Mouse (Mus musculus): ENCODE results near the gene 1700028P14Rik. TPM values are rescaled to one million over a fixed set of nuclear protein-coding genes. Genes with fewer than 3 reads are reported as not detected.

Gene 1700028P14Rik
- polyA plus RNA-seq, 1 experiment from 2014 or later, result 0.44 TPM

DNA sequence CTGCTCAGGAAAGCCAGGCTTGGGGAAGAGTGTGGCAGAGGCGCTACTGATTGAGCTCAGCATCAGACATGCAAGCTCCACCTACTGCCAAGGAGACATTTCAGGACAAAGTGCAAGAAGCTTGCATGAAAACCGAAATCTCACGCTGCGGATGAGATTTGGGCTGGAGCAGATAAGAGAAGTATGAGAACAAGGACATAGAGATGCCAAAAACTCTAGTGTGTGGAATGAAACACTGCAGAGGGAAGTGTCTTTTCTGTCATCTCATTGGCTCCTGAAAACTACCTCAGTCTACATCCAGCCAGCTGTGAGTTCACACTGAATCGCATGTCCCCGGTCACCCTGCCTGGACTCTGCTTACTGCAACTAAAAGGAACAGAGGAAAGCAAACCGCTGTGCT is 38.3 kb downstream of the 1700028P14Rik start:
- Histone ChIP-seq H3K4me3 (ENCODE audit: low read length) (no peak overlapping the region), H3K4me1 (ENCODE audit: insufficient read depth, low read length) (no peaks in the 10 kb centered on the region), H3K36me3 (ENCODE audit: insufficient read depth, low read length) (no peaks in the 10 kb centered on the region), H3K4me2 (replicated peaks; ENCODE audit: low read depth, low read length) (no peak overlapping the region), H3K9me3 (ENCODE audit: low read length) (no peaks in the 10 kb centered on the region), H3K27me3 (ENCODE audit: insufficient read depth, low read length) (no peaks in the 10 kb centered on the region), H3K27ac (ENCODE audit: low read length) (no peak overlapping the region), H3K9ac (replicated peaks; ENCODE audit: low read length) (no peak overlapping the region)
- no peak for ATAC-seq (ENCODE audit: low FRiP score, low TSS enrichment)
- WGBS, result 85% methylated on average over 7 of the region's 7 CpGs

DNA sequence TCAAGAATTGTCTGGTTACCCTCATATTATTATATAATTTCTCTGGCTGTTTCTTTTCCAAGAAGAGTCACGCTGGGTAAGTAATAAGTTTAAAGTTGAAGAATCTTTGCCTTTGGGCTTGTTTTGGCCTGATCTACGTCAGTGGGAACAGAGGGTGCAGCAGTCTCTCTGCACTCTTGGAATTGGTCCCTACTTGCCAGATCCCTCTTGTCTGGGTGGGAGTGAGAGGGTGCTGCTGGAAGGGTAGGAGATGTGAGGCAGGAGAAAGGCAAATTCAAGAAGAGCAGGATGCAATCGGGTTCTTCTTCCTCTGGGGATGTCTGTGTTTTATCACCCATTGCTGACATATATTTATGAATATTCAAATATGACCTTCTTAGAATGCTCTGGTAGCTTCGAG is 42.9 kb downstream of the 1700028P14Rik start:
- ATAC-seq (ENCODE audit: low FRiP score, low TSS enrichment), result no peak
- 81% methylated on average over 4 of the region's 4 CpGs for WGBS
- H3K4me3 ChIP-seq (ENCODE audit: low read length), result no peak overlapping the region

GRCm38 (mm10) chr19:23607951-23608350 is 44.7 kb downstream of the 1700028P14Rik start:
- H3K4me2 ChIP-seq (replicated peaks; ENCODE audit: low read depth, low read length), result no peak overlapping the region
- H3K27ac ChIP-seq (ENCODE audit: low read length), result no peak overlapping the region
- WGBS, result 82% methylated on average over 2 of the region's 2 CpGs
- no peak overlapping the region for H3K4me3 ChIP-seq (ENCODE audit: low read length)
- no peak overlapping the region for H3K9ac ChIP-seq (replicated peaks; ENCODE audit: low read length)
- no peaks in the 10 kb centered on the region for H3K4me1 ChIP-seq (ENCODE audit: insufficient read depth, low read length)
- no peaks in the 10 kb centered on the region for H3K36me3 ChIP-seq (ENCODE audit: insufficient read depth, low read length)
- no peaks in the 10 kb centered on the region for H3K9me3 ChIP-seq (ENCODE audit: low read length)
- ATAC-seq (ENCODE audit: low FRiP score, low TSS enrichment), result no peak
- no peaks in the 10 kb centered on the region for H3K27me3 ChIP-seq (ENCODE audit: insufficient read depth, low read length)

More for the DNA sequence above, 42.9 kb downstream of the 1700028P14Rik start:
- no peak overlapping the region for H3K27ac ChIP-seq (ENCODE audit: low read length)
- no peak overlapping the region for H3K4me2 ChIP-seq (replicated peaks; ENCODE audit: low read depth, low read length)
- no peaks in the 10 kb centered on the region for H3K36me3 ChIP-seq (ENCODE audit: insufficient read depth, low read length)
- no peaks in the 10 kb centered on the region for H3K27me3 ChIP-seq (ENCODE audit: insufficient read depth, low read length)
- H3K9ac ChIP-seq (replicated peaks; ENCODE audit: low read length), result no peak overlapping the region
- no peaks in the 10 kb centered on the region for H3K9me3 ChIP-seq (ENCODE audit: low read length)
- no peaks in the 10 kb centered on the region for H3K4me1 ChIP-seq (ENCODE audit: insufficient read depth, low read length)

GRCm38 (mm10) chr19:23594950-23595349 is 57.7 kb downstream of the 1700028P14Rik start:
- H3K9me3 ChIP-seq (ENCODE audit: low read length), result no peaks in the 10 kb centered on the region
- 90% methylated on average over 3 of the region's 3 CpGs for WGBS
- H3K9ac ChIP-seq (replicated peaks; ENCODE audit: low read length), result no peak overlapping the region
- H3K4me1 ChIP-seq (ENCODE audit: insufficient read depth, low read length), result no peaks in the 10 kb centered on the region
- no peak overlapping the region for H3K27ac ChIP-seq (ENCODE audit: low read length)
- H3K4me2 ChIP-seq (replicated peaks; ENCODE audit: low read depth, low read length), result no peak overlapping the region
- H3K4me3 ChIP-seq (ENCODE audit: low read length), result no peak overlapping the region
- H3K36me3 ChIP-seq (ENCODE audit: insufficient read depth, low read length), result no peaks in the 10 kb centered on the region
- no peak for ATAC-seq (ENCODE audit: low FRiP score, low TSS enrichment)
- no peaks in the 10 kb centered on the region for H3K27me3 ChIP-seq (ENCODE audit: insufficient read depth, low read length)

GRCm38 (mm10) chr19:23578606-23579355 is 73.8 kb downstream of the 1700028P14Rik start:
- Histone ChIP-seq H3K4me1 (ENCODE audit: insufficient read depth, low read length) (no peaks in the 10 kb centered on the region), H3K9me3 (ENCODE audit: low read length) (no peaks in the 10 kb centered on the region), H3K27me3 (ENCODE audit: insufficient read depth, low read length) (peaks cover 3% of the 10 kb centered on the region; the same call in 1 of the 2 replicates), H3K4me2 (replicated peaks; ENCODE audit: low read depth, low read length) (no peak overlapping the region), H3K9ac (replicated peaks; ENCODE audit: low read length) (no peak overlapping the region), H3K4me3 (ENCODE audit: low read length) (no peak overlapping the region), H3K27ac (ENCODE audit: low read length) (no peak overlapping the region), H3K36me3 (ENCODE audit: insufficient read depth, low read length) (no peaks in the 10 kb centered on the region)
- WGBS, result 57% methylated on average over 11 of the region's 11 CpGs
- no peak for ATAC-seq (ENCODE audit: low FRiP score, low TSS enrichment)

DNA sequence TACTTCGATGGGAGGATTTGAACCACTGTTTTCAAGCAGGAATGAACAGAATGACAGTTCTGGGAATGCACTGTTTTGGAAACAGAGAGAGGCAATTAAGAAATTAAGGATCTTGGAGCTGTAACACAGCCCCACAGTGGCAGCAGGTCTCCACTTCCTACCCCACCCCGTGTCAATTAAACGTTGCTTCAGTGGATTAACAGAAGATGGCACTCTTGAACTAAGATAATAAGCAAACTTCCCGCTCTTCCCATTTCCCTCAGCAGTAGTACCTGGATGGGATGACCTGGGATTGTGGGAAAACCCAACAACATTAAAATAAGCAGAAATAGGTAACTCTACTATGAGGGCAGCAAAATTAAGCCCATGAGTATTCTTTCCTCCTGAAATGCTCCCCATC is 75.9 kb downstream of the 1700028P14Rik start:
- Histone ChIP-seq H3K9me3 (ENCODE audit: low read length) (no peaks in the 10 kb centered on the region), H3K4me2 (replicated peaks; ENCODE audit: low read depth, low read length) (no peak overlapping the region), H3K4me3 (ENCODE audit: low read length) (no peak overlapping the region), H3K27me3 (ENCODE audit: insufficient read depth, low read length) (peaks cover 3% of the 10 kb centered on the region; the same call in 1 of the 2 replicates), H3K36me3 (ENCODE audit: insufficient read depth, low read length) (no peaks in the 10 kb centered on the region), H3K9ac (replicated peaks; ENCODE audit: low read length) (no peak overlapping the region), H3K27ac (ENCODE audit: low read length) (no peak overlapping the region), H3K4me1 (ENCODE audit: insufficient read depth, low read length) (no peaks in the 10 kb centered on the region)
- 45% methylated on average over 4 of the region's 4 CpGs for WGBS
- no peak for ATAC-seq (ENCODE audit: low FRiP score, low TSS enrichment)

DNA sequence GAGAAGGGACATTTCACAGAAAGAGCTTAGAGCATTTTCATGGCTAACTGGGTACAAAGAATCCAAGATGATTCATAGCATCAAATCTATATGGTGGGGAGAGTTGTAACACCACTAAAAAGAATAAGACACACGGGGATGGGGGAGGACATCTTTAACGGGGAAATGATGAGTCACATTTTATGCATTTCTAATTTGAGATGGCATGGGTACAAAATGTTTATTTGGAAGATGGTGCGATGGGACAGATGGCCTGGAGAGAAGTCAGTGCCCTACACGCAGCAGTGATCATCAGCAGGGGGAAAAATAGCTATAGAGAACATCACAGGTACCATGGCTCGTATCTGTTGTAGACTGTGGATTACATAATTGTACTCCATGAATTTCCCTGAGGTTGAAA is 88.9 kb downstream of the 1700028P14Rik start:
- no peak overlapping the region for H3K27ac ChIP-seq (ENCODE audit: low read length)
- WGBS, result 80% methylated on average over 5 of the region's 5 CpGs
- H3K9me3 ChIP-seq (ENCODE audit: low read length), result no peaks in the 10 kb centered on the region
- no peaks in the 10 kb centered on the region for H3K4me1 ChIP-seq (ENCODE audit: insufficient read depth, low read length)
- H3K4me2 ChIP-seq (replicated peaks; ENCODE audit: low read depth, low read length), result no peak overlapping the region
- ATAC-seq (ENCODE audit: low FRiP score, low TSS enrichment), result no peak
- H3K9ac ChIP-seq (replicated peaks; ENCODE audit: low read length), result no peak overlapping the region
- H3K4me3 ChIP-seq (ENCODE audit: low read length), result no peak overlapping the region
- no peaks in the 10 kb centered on the region for H3K27me3 ChIP-seq (ENCODE audit: insufficient read depth, low read length)
- no peaks in the 10 kb centered on the region for H3K36me3 ChIP-seq (ENCODE audit: insufficient read depth, low read length)

- H3K27ac ChIP-seq (ENCODE audit: low read length), result no peak overlapping the region
- H3K27me3 ChIP-seq (ENCODE audit: insufficient read depth, low read length), result no peaks in the 10 kb centered on the region
- no peak overlapping the region for H3K9ac ChIP-seq (replicated peaks; ENCODE audit: low read length)
- ATAC-seq (ENCODE audit: low FRiP score, low TSS enrichment), result no peak
- no peak overlapping the region for H3K4me3 ChIP-seq (ENCODE audit: low read length)
- 95% methylated on average over 4 of the region's 4 CpGs for WGBS
- H3K4me1 ChIP-seq (ENCODE audit: insufficient read depth, low read length), result no peaks in the 10 kb centered on the region
- H3K9me3 ChIP-seq (ENCODE audit: low read length), result no peaks in the 10 kb centered on the region
- H3K36me3 ChIP-seq (ENCODE audit: insufficient read depth, low read length), result no peaks in the 10 kb centered on the region
- H3K4me2 ChIP-seq (replicated peaks; ENCODE audit: low read depth, low read length), result no peak overlapping the region
Measured at GRCm38 (mm10) chr19:23562588-23562987, 90.0 kb downstream of the 1700028P14Rik start.

DNA sequence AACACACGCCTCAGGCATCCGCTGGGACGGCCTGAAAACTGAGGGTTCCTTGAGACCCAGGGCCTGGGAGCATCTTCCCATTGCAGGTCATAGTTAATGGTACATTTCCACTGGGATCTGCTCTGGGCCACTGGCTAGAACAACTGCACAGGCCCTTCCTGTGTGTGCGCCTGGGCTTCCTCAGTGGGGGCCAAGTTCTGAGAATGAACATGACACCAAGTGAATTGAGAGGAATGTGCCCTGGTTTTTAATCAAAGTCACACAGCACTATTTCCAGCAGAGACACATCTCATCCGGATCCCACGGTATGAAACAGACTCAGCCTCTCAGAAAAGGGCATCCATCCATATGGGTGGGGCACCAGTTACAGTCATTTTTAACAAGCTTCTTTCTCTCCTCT is 90.6 kb downstream of the 1700028P14Rik start:
- H3K9ac ChIP-seq (replicated peaks; ENCODE audit: low read length), result no peak overlapping the region
- H3K27ac ChIP-seq (ENCODE audit: low read length), result no peak overlapping the region
- no peaks in the 10 kb centered on the region for H3K4me1 ChIP-seq (ENCODE audit: insufficient read depth, low read length)
- H3K36me3 ChIP-seq (ENCODE audit: insufficient read depth, low read length), result no peaks in the 10 kb centered on the region
- H3K4me3 ChIP-seq (ENCODE audit: low read length), result no peak overlapping the region
- 88% methylated on average over 6 of the region's 6 CpGs for WGBS
- ATAC-seq (ENCODE audit: low FRiP score, low TSS enrichment), result no peak
- no peaks in the 10 kb centered on the region for H3K27me3 ChIP-seq (ENCODE audit: insufficient read depth, low read length)
- no peaks in the 10 kb centered on the region for H3K9me3 ChIP-seq (ENCODE audit: low read length)
- no peak overlapping the region for H3K4me2 ChIP-seq (replicated peaks; ENCODE audit: low read depth, low read length)

GRCm38 (mm10) chr19:23553450-23553849 is 99.2 kb downstream of the 1700028P14Rik start:
- 80% methylated on average over 2 of the region's 2 CpGs for WGBS
- H3K4me2 ChIP-seq (replicated peaks; ENCODE audit: low read depth, low read length), result no peak overlapping the region
- H3K36me3 ChIP-seq (ENCODE audit: insufficient read depth, low read length), result no peaks in the 10 kb centered on the region
- H3K4me1 ChIP-seq (ENCODE audit: insufficient read depth, low read length), result no peaks in the 10 kb centered on the region
- no peak overlapping the region for H3K9ac ChIP-seq (replicated peaks; ENCODE audit: low read length)
- no peaks in the 10 kb centered on the region for H3K9me3 ChIP-seq (ENCODE audit: low read length)
- H3K27ac ChIP-seq (ENCODE audit: low read length), result no peak overlapping the region
- no peak for ATAC-seq (ENCODE audit: low FRiP score, low TSS enrichment)
- no peak overlapping the region for H3K4me3 ChIP-seq (ENCODE audit: low read length)
- no peaks in the 10 kb centered on the region for H3K27me3 ChIP-seq (ENCODE audit: insufficient read depth, low read length)

All from kidney, embryonic 16.5 days (tissue).